Mouse (Mus musculus) spleen, adult 2 months (tissue): ENCODE measurements around the gene Olfr1348.

Source experiments
- CTCF ChIP-seq: fragments of 200-500 bp; IDR thresholded peaks from 2 replicates; pipeline ENCODE4 v1.5.1; 2011; ENCODE audit warnings: mild to moderate bottlenecking, inconsistent platforms; ENCODE audit not compliant: insufficient read depth, insufficient read length, insufficient replicate concordance; ENCODE audit errors: extremely low read depth
- POLR2A ChIP-seq: fragments of 200-500 bp; IDR thresholded peaks from 2 replicates; pipeline ENCODE4 v1.6.1; 2011; ENCODE audit warnings: low read depth, low read length, inconsistent platforms

- no peak for TF ChIP-seq POLR2A
- TF ChIP-seq CTCF, result no peak
Observed at GRCm38 (mm10) chr7:6466951-6467350, 41.6 kb downstream of the Olfr1348 start, which contains the start of gene Olfr1346.
